ENCODE assay signal across 8 mouse cellular contexts in genomic region chr4:135508419-135509039, GRCm38 (mm10). TPM values are rescaled to one million over a fixed set of nuclear protein-coding genes. Genes with fewer than 3 reads are reported as not detected.
DNase-seq lines count a peak whose midpoint lies in the region; ATAC-seq lines count a peak whose summit lies in the region.

No protein-coding gene starts in this region.

- no peaks in the 10 kb centered on the region for H3K9me3 ChIP-seq in hindbrain, embryonic 15.5 days

- WGBS in hindbrain, embryonic 15.5 days, result 13% methylated on average over 13 of the region's 13 CpGs

- peak overlapping the region; percentile 46 for H3K27ac ChIP-seq in hindbrain, embryonic 15.5 days (replicated peaks)

- H3K36me3 ChIP-seq in hindbrain, embryonic 15.5 days, result no peaks in the 10 kb centered on the region

- ATAC-seq in frontal cortex, adult (ENCODE audit: low TSS enrichment), result peak; percentile 71
- peak; percentile 43; the same call in 1 of the 2 replicates for ATAC-seq in hindbrain, embryonic 15.5 days (ENCODE audit: low FRiP score, low read depth)
- no peak for ATAC-seq in activated CD4-positive, CD25-positive, alpha-beta regulatory T cell, adult 4 months

- peak; percentile 47 for DNase-seq in T-cell, adult 2 months (ENCODE audit: low spot score)
- peak; percentile 71 for DNase-seq in cerebellum, adult 9-10 months
- DNase-seq in layer of hippocampus, postnatal 25 days (ENCODE audit: extremely low spot score in 1 of 2, low spot score in 1 of 2), result peak; percentile 58 to 80
- DNase-seq in lung, postnatal 36 days, result peak; percentile 88
- peak; percentile 76 for DNase-seq in right cerebral cortex, adult 18-20 months

- peak overlapping the region; percentile 51 for H3K4me2 ChIP-seq in hindbrain, embryonic 15.5 days

- peak overlapping the region; percentile 21; the same call in 1 of the 2 replicates for H3K4me3 ChIP-seq in hindbrain, embryonic 15.5 days

- 0 out of 2 replicates have a peak overlapping the region, but pooled peaks have one; percentile 37 for H3K9ac ChIP-seq in hindbrain, embryonic 15.5 days

- H3K4me1 ChIP-seq in hindbrain, embryonic 15.5 days (replicated peaks), result 0 out of 2 replicates have a peak, but pooled peaks cover 2% of the 10 kb centered on the region

- H3K27me3 ChIP-seq in hindbrain, embryonic 15.5 days, result no peaks in the 10 kb centered on the region

RNA-seq across cellular contexts. Expression of gene Nipal3, which starts 13.7 kb away (rescaled TPM):
- polyA plus RNA-seq in hindbrain, embryonic 15.5 days (2015; fragmentation: Nextera tagmentation; extraction: Ambion mirVana), result 8.1 and 9.6 TPM in 2 replicates
- total RNA-seq in layer of hippocampus, postnatal 25 days (2021), result 100 to 1,000 TPM in 1 of 2 experiments, 10 to 100 TPM in 1; 88.2 to 100 TPM
- polyA plus RNA-seq in activated CD4-positive, CD25-positive, alpha-beta regulatory T cell, adult 4 months (2017; shearing (Covaris generic)), result 10 to 100 TPM; 12.5 to 13.9 TPM

RNA-seq across cellular contexts. Expression of gene Stpg1, which starts 13.9 kb away (rescaled TPM):
- 0.34 and 0.56 TPM in 2 replicates for polyA plus RNA-seq in hindbrain, embryonic 15.5 days (2015; fragmentation: Nextera tagmentation; extraction: Ambion mirVana)
- total RNA-seq in layer of hippocampus, postnatal 25 days (2021), result 1 to 10 TPM; 1.5 to 2.5 TPM
- under 1 TPM in 1 of 2 experiments, not detected in 1; 0.22 TPM for polyA plus RNA-seq in activated CD4-positive, CD25-positive, alpha-beta regulatory T cell, adult 4 months (2017; shearing (Covaris generic))
